Comparison of ENCODE assay signal across 9 mouse cellular contexts in genomic region chrX:106171853-106172154, GRCm38 (mm10). TPM values are rescaled to one million over a fixed set of nuclear protein-coding genes. Genes with fewer than 3 reads are reported as not detected.
DNase-seq lines count a peak whose midpoint lies in the region; ATAC-seq and TF ChIP-seq lines count a peak whose summit lies in the region.
"Had no signal": no experiment of that assay in that cellular context is flagged by ENCODE, and none has a peak within 500 bp of the region (broad histone marks: within the 10 kb centered on the region; RNA-seq: fewer than 3 reads in every experiment).

No protein-coding gene starts in this region.

- H3K27ac ChIP-seq in lung, embryonic 14.5 days (ENCODE audit: low read depth), result no peak overlapping the region
- no peak overlapping the region for H3K27ac ChIP-seq in forebrain, embryonic 15.5 days (replicated peaks)
- H3K27ac ChIP-seq in liver, embryonic 13.5 days, result no peak overlapping the region

- TF ChIP-seq CTCF in lung, embryonic 14.5 days (IDR thresholded peaks at IDR 0.05; ENCODE audit: low read depth), result no peak

- ATAC-seq in lung, embryonic 14.5 days (ENCODE audit: insufficient read depth), result peak; percentile 39; the same call in 1 of the 2 replicates
- peak; percentile 41 for ATAC-seq in forebrain, embryonic 15.5 days (replicated peaks)
- 0 out of 2 replicates have a peak, but pooled peaks have one; percentile 20 for ATAC-seq in liver, embryonic 13.5 days (ENCODE audit: low read depth)
- ATAC-seq in megakaryocyte progenitor cell, adult 5-6 weeks (replicated peaks; ENCODE audit: poor library complexity), result no peak

- H3K4me2 ChIP-seq in lung, embryonic 14.5 days, result peak overlapping the region; percentile 50
- peak overlapping the region; percentile 44 for H3K4me2 ChIP-seq in forebrain, embryonic 15.5 days (replicated peaks)
- H3K4me2 ChIP-seq in liver, embryonic 13.5 days, result peak overlapping the region; percentile 55

- no peak for DNase-seq in lung, embryonic 14.5 days
- DNase-seq in lung, postnatal 25 days (ENCODE audit: low spot score), result no peak
- no peak for DNase-seq in liver, embryonic 13.5 days
- peak; percentile 40 for DNase-seq in thymus, postnatal 0 days (ENCODE audit: low spot score)
- no peak for DNase-seq in layer of hippocampus, adult 9-10 months (ENCODE audit: low spot score)
- no peak for DNase-seq in right cerebral cortex, postnatal 36 days (ENCODE audit: low spot score in 2 of 2)

- no peaks in the 10 kb centered on the region for H3K9me3 ChIP-seq in lung, embryonic 14.5 days (ENCODE audit: low read depth, low read length)
- no peaks in the 10 kb centered on the region for H3K9me3 ChIP-seq in forebrain, embryonic 15.5 days
- H3K9me3 ChIP-seq in liver, embryonic 13.5 days (replicated peaks), result no peaks in the 10 kb centered on the region

- no peaks in the 10 kb centered on the region for H3K36me3 ChIP-seq in lung, embryonic 14.5 days (ENCODE audit: insufficient read depth)
- no peaks in the 10 kb centered on the region for H3K36me3 ChIP-seq in forebrain, embryonic 15.5 days
- H3K36me3 ChIP-seq in liver, embryonic 13.5 days, result no peaks in the 10 kb centered on the region

- no peak overlapping the region for H3K4me3 ChIP-seq in lung, embryonic 14.5 days (ENCODE audit: low read depth, low read length)
- peak overlapping the region; percentile 32; the same call in 1 of the 2 replicates for H3K4me3 ChIP-seq in forebrain, embryonic 15.5 days
- peak overlapping the region; percentile 40 for H3K4me3 ChIP-seq in liver, embryonic 13.5 days (replicated peaks)

- WGBS in lung, embryonic 14.5 days, result 51% methylated on average over 5 of the region's 6 CpGs
- 49% methylated on average over 5 of the region's 6 CpGs for WGBS in forebrain, embryonic 15.5 days
- WGBS in liver, embryonic 13.5 days (ENCODE audit: insufficient replicate concordance), result 47% methylated on average over 6 of the region's 6 CpGs

- no peaks in the 10 kb centered on the region for H3K27me3 ChIP-seq in lung, embryonic 14.5 days (ENCODE audit: insufficient read depth, low read length)
- H3K27me3 ChIP-seq in forebrain, embryonic 15.5 days, result no peaks in the 10 kb centered on the region
- no peaks in the 10 kb centered on the region for H3K27me3 ChIP-seq in liver, embryonic 13.5 days

- H3K9ac ChIP-seq in lung, embryonic 14.5 days, result no peak overlapping the region
- 0 out of 2 replicates have a peak overlapping the region, but pooled peaks have one; percentile 22 for H3K9ac ChIP-seq in forebrain, embryonic 15.5 days (replicated peaks)
- no peak overlapping the region for H3K9ac ChIP-seq in liver, embryonic 13.5 days

- no peaks in the 10 kb centered on the region for H3K4me1 ChIP-seq in lung, embryonic 14.5 days (ENCODE audit: insufficient read depth)
- no peaks in the 10 kb centered on the region for H3K4me1 ChIP-seq in forebrain, embryonic 15.5 days
- H3K4me1 ChIP-seq in liver, embryonic 13.5 days (replicated peaks), result no peaks in the 10 kb centered on the region

RNA-seq across cellular contexts. Expression of gene Pgk1, which starts 15.1 kb away (rescaled TPM):
- polyA plus RNA-seq in lung, embryonic 14.5 days (2014; fragmentation: Nextera tagmentation; extraction: Ambion mirVana), result 302 and 304 TPM in 2 replicates
- 262 and 269 TPM in 2 replicates for polyA plus RNA-seq in forebrain, embryonic 15.5 days (2015; fragmentation: Nextera tagmentation; extraction: Ambion mirVana)
- 172 and 182 TPM in 2 replicates for polyA plus RNA-seq in liver, embryonic 13.5 days (2015; fragmentation: Nextera tagmentation; extraction: Ambion mirVana)
- 236 and 245 TPM in 2 replicates for polyA plus RNA-seq in thymus, postnatal 0 days (2015; fragmentation: Nextera tagmentation; extraction: Ambion mirVana)
- total RNA-seq in megakaryocyte progenitor cell, adult 5-6 weeks (2015), result 406 and 427 TPM in 2 replicates
- total RNA-seq in megakaryocyte progenitor cell, adult 5-6 weeks (2017), result 339 and 366 TPM in 2 replicates

RNA-seq across cellular contexts. Expression of gene Tlr13, which starts 28.8 kb away (rescaled TPM):
- 0.62 and 0.93 TPM in 2 replicates for polyA plus RNA-seq in lung, embryonic 14.5 days (2014; fragmentation: Nextera tagmentation; extraction: Ambion mirVana)
- 0.23 and 0.33 TPM in 2 replicates for polyA plus RNA-seq in forebrain, embryonic 15.5 days (2015; fragmentation: Nextera tagmentation; extraction: Ambion mirVana)
- 0.43 and 0.67 TPM in 2 replicates for polyA plus RNA-seq in liver, embryonic 13.5 days (2015; fragmentation: Nextera tagmentation; extraction: Ambion mirVana)
- 0.87 and 0.89 TPM in 2 replicates for polyA plus RNA-seq in thymus, postnatal 0 days (2015; fragmentation: Nextera tagmentation; extraction: Ambion mirVana)
- total RNA-seq in megakaryocyte progenitor cell, adult 5-6 weeks (2015), result 1.3 and 1.6 TPM in 2 replicates
- total RNA-seq in megakaryocyte progenitor cell, adult 5-6 weeks (2017), result 1.00 and 1.4 TPM in 2 replicates
- polyA plus RNA-seq: erythroblast, embryonic 14.5 days had no signal

RNA-seq across cellular contexts. Expression of gene Taf9b, which starts 49.2 kb away (rescaled TPM):
- polyA plus RNA-seq in lung, embryonic 14.5 days (2014; fragmentation: Nextera tagmentation; extraction: Ambion mirVana), result 12.8 and 14.8 TPM in 2 replicates
- polyA plus RNA-seq in forebrain, embryonic 15.5 days (2015; fragmentation: Nextera tagmentation; extraction: Ambion mirVana), result 11.4 and 14.5 TPM in 2 replicates
- 6.9 and 8.3 TPM in 2 replicates for polyA plus RNA-seq in liver, embryonic 13.5 days (2015; fragmentation: Nextera tagmentation; extraction: Ambion mirVana)
- polyA plus RNA-seq in thymus, postnatal 0 days (2015; fragmentation: Nextera tagmentation; extraction: Ambion mirVana), result 10.8 and 13.7 TPM in 2 replicates
- 6.4 and 11.1 TPM in 2 replicates for total RNA-seq in megakaryocyte progenitor cell, adult 5-6 weeks (2015)
- 1.0 and 4.1 TPM in 2 replicates for total RNA-seq in megakaryocyte progenitor cell, adult 5-6 weeks (2017)
